Mouse (Mus musculus) frontal cortex, postnatal 14 days (tissue): ENCODE data around the gene Stpg3.

Experiments used
- DNase-seq, 2 experiments: peaks; one replicate each; pipeline ENCODE4 v3.0.0; 2022; ENCODE audit warnings: low spot score in 2 of 2

Gene Stpg3

DNA sequence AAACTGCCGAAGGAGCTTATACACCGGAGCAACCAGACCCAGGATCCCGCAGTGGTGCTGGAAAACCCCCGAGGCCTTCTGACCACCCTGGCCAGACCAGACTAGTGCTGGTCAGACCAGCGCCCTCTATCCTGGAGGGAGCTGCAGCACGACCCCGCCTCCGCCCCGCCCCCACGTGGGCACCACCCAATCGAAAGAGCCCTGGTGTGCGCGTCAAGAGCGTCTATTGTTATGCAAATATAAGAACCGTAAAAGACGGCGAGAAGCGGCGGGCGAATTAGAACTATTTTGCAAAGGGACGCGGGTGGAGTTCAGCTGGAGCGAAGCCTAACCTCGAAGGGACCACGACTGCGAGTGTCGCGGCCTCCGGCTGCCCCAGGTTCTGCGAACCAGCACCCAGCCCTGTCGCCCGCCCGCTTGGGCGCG, 33.9 kb downstream of the Stpg3 start, which contains the start of gene Nrarp:
Nrarp (plus strand) TSS at position 281 of the 426 bp plus-strand sequence.
- peak; percentile 93 for DNase-seq

GRCm38 (mm10) chr2:25179566-25180217, 34.7 kb downstream of the Stpg3 start:
- DNase-seq, result no peak

- peak in 1 of 2 experiments; percentile 46 for DNase-seq
Measured at GRCm38 (mm10) chr2:25178285-25178972, 36.0 kb downstream of the Stpg3 start.

DNA sequence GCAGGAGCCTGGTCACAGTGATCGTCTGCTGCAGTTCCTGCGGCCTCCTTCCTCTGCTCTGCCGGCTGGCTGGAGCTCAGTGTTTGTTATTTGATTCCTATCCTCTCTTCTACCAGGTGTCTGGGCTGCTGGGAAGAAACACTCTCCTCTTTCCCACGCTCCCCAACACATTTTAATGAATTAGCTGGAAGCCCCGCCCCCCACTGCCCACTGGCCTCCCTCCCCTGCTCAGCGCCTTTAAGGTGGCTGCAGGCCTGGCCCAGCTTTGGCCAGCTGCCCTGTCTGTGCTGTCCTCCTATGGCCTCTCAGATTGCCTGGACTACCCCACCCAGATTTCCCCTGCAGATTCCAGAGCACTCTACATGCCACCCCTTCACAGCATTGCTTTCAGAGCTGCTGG, 36.8 kb downstream of the Stpg3 start:
- peak in 1 of 2 experiments; percentile 34 for DNase-seq

- DNase-seq, result no peak
Measured at GRCm38 (mm10) chr2:25177076-25177475, 37.4 kb downstream of the Stpg3 start.

GRCm38 (mm10) chr2:25176573-25176972, 37.9 kb downstream of the Stpg3 start:
- no peak for DNase-seq

GRCm38 (mm10) chr2:25175690-25176078, 38.8 kb downstream of the Stpg3 start:
- no peak for DNase-seq

DNA sequence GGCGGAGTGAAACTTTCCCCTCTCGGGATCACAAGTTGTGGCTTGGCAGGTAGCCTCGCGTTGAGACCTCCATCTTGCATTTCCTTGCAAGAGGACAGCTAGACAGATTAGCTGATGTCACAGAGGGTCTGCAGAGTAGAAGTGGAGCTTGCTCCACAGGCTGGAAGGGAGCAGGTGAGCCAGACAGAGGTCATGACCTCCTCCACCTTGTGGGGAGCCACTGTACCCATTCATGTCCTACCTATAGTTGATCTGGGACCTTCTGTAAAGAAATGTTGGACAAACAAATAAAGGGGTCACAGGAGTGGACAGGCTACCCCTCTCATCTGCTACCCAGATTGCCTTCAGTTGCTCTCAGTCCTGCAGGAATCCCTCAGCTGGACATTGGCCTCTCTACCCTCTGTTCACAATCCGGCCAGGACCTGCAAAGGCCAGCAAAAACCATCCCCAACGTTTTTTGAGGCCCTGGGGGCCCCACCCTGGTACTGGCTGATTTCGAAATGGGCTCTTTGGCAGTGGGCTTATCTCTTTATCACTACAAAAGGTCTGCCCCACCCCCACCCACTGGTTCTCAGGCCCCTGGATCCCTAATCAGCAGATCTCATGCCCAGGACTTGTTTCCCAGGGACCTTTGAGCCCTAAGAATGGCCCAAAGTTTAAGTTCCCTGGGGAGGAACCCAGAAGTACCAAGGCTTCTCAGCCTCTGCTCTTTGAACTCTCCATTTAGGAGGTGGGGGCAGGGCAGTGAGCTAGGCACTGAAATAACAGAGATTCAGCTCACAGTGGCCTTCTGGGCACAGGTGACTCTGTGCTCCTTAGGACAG, 39.4 kb downstream of the Stpg3 start:
- no peak for DNase-seq

- no peak for DNase-seq
Measured at GRCm38 (mm10) chr2:25173821-25174220, 40.6 kb downstream of the Stpg3 start.

GRCm38 (mm10) chr2:25172629-25173028, 41.8 kb downstream of the Stpg3 start:
- DNase-seq, result no peak

- DNase-seq, result no peak
Measured at GRCm38 (mm10) chr2:25171769-25172153, 42.7 kb downstream of the Stpg3 start.

- no peak for DNase-seq
Measured at GRCm38 (mm10) chr2:25171101-25171768, 43.2 kb downstream of the Stpg3 start.

GRCm38 (mm10) chr2:25170326-25171100, 43.9 kb downstream of the Stpg3 start:
- DNase-seq, result no peak

GRCm38 (mm10) chr2:25169778-25170177, 44.7 kb downstream of the Stpg3 start:
- DNase-seq, result peak in 1 of 2 experiments; percentile 23

GRCm38 (mm10) chr2:25168665-25168978, 45.8 kb downstream of the Stpg3 start:
- no peak for DNase-seq

DNA sequence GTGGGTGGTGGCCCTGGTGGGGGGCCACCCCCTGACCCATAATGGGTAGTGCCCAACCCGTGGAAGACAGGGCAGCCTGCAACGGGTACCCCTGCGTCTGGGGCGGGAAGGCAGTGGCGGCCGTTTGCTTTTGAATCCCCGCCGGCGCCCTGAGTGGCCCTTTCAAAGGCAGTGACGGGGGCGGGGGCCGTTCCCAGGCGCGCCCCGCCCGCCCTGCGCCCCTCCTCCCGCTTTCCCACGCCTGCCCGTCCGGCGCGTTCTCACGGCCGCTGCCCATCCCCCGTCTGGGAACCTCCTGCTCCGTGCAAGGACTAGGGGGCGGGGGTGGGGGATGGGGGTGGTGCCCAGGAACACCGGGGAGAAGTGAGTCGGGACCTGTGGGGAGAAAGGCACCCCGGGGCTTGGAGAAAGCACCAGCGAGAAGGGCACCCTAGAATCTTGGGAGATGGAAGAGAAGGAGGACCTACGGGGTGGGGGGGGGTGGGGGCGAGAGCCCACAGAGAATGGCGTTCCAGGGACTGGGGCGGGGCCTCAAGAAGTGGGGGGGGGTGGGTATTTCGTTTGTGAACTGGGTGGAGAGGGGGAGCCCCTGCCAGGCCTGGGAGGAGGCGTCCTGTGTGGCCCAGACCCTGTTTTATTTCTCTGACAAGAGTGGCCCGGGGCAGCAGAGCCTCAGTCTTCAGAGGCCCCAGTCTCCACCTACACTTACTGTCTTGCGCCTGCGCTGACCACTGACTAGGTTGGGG, 46.3 kb downstream of the Stpg3 start:
- peak in 1 of 2 experiments; percentile 24 for DNase-seq

- DNase-seq, result no peak
Measured at GRCm38 (mm10) chr2:25167481-25167880, 47.0 kb downstream of the Stpg3 start.
